Mouse (Mus musculus) liver, postnatal 0 days (tissue): ENCODE data around the gene Tbc1d10c. TPM values are rescaled to one million over a fixed set of nuclear protein-coding genes. Genes with fewer than 3 reads are reported as not detected.

ENCODE experiments used
- ATAC-seq: fragments of 200-750 bp; cut with Nextera tagmentation; 2 replicates; pipeline ENCODE4 v1.8.0; 2017; ENCODE audit warnings: mild to moderate bottlenecking, moderate library complexity
- DNase-seq: peaks from one replicate; pipeline ENCODE4 v3.0.0-alpha.2; 2016
- H3K27ac ChIP-seq: fragments of 300-500 bp; sonication (generic); 2 replicates; pipeline ENCODE4 v1.5.1; 2014; ENCODE audit warnings: antibody characterized with exemption, moderate library complexity, mild to moderate bottlenecking, low read depth
- H3K27me3 ChIP-seq: fragments of 300-500 bp; sonication (generic); 2 replicates; pipeline ENCODE4 v1.6.1; 2014; ENCODE audit warnings: low read length, control low read depth, mixed read lengths; ENCODE audit not compliant: insufficient read depth
- H3K36me3 ChIP-seq: fragments of 300-500 bp; sonication (generic); replicated peaks from 2 replicates; pipeline ENCODE4 v1.6.1; 2014; ENCODE audit warnings: mild to moderate bottlenecking, control low read depth, low read length, moderate library complexity, mixed read lengths; ENCODE audit not compliant: insufficient read depth
- H3K4me1 ChIP-seq: fragments of 300-500 bp; sonication (generic); 2 replicates; pipeline ENCODE4 v1.6.1; 2014; ENCODE audit warnings: antibody characterized with exemption, mild to moderate bottlenecking, control low read depth; ENCODE audit not compliant: insufficient read depth
- H3K4me2 ChIP-seq: fragments of 300-500 bp; sonication (generic); 2 replicates; pipeline ENCODE4 v1.6.1; 2014; ENCODE audit warnings: low read depth, mild to moderate bottlenecking, low read length, moderate library complexity, mixed read lengths
- H3K4me3 ChIP-seq: fragments of 300-500 bp; sonication (generic); 2 replicates; pipeline ENCODE4 v1.5.1; 2014; ENCODE audit warnings: low read depth, low read length
- H3K9ac ChIP-seq: fragments of 300-500 bp; sonication (generic); replicated peaks from 2 replicates; pipeline ENCODE4 v1.6.1; 2014; ENCODE audit warnings: mild to moderate bottlenecking, moderate library complexity
- H3K9me3 ChIP-seq: fragments of 300-500 bp; sonication (generic); 2 replicates; pipeline ENCODE4 v1.6.1; 2016; ENCODE audit warnings: mild to moderate bottlenecking, control low read depth, low read length, mixed read lengths
- CTCF ChIP-seq: sonication (generic); IDR thresholded peaks from 2 replicates; pipeline ENCODE4 v1.5.1; 2016; ENCODE audit warnings: antibody characterized with exemption, low read depth
- EP300 ChIP-seq: IDR thresholded peaks from 2 replicates; pipeline ENCODE4 v1.6.1; 2016; ENCODE audit warnings: antibody characterized with exemption, low read depth, mild to moderate bottlenecking
- WGBS: fragments of 180-500 bp; shearing (Covaris S2); extraction: QIAGEN DNeasy Blood & Tissue Kit; methylation state at CpG from one replicate; pipeline ENCODE4 v1.1.7; 2014; ENCODE audit not compliant: insufficient replicate concordance; 5-methylcytosine and 5-hydroxymethylcytosine counted together
- polyA plus RNA-seq: library from polyadenylated mRNA; unstranded; fragments of >200 nt; fragmentation: Nextera tagmentation; extraction: Ambion mirVana; gene quantifications from 2 replicates; pipeline ENCODE4 v1.2.1, GENCODE M21; 2015

The Tbc1d10c gene
- polyA plus RNA-seq, 1 experiment from 2014 or later = 9.9 TPM

DNA sequence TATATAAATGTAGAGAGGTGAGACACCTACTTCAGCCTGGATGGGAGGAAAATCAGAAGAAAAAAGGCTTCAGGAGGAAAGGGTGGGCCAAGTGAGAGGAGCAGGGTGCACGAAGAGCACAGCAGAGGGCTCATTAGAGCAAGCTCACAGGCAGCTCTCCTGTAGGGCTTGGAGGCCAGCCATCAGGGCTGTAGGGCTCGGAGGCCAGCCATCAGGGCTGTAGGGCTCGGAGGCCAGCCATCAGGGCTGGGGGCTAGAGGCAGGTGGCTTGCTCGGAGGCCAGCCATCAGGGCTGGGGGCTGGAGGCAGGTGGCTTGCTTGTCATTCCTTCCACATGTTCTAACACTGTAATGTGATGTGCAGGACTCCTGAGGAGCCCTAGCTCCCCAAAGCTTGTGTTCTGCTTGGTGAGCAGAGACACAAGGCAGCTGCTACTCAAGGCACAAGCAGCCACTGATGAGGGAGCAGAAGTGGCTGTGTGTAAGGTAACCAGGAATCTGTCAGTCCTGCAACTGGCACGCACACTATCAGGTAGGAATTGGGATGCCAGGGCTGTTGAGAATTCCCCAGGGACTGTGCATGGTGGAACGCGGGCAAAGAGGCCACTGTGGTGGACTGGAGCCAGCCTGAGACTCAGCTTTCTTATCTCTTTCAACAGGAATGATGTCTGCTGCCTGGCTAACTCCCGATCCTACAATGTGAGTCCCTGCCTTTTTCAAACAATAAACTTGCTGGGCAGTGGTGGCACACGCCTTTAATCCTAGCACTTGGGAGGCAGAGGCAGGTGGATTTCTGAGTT, 24.2 kb downstream of the Tbc1d10c start:
- no peak overlapping the region for H3K9ac ChIP-seq
- TF ChIP-seq EP300 = no peak
- TF ChIP-seq CTCF = no peak
- no peak overlapping the region for H3K4me2 ChIP-seq
- H3K27ac ChIP-seq = no peak overlapping the region
- DNase-seq = no peak
- H3K4me3 ChIP-seq = no peak overlapping the region
- 73% methylated on average over 9 of the region's 9 CpGs for WGBS
- peaks cover 45% of the 10 kb centered on the region for H3K4me1 ChIP-seq
- H3K27me3 ChIP-seq = no peaks in the 10 kb centered on the region
- H3K36me3 ChIP-seq = no peaks in the 10 kb centered on the region
- no peaks in the 10 kb centered on the region for H3K9me3 ChIP-seq
- no peak for ATAC-seq

DNA sequence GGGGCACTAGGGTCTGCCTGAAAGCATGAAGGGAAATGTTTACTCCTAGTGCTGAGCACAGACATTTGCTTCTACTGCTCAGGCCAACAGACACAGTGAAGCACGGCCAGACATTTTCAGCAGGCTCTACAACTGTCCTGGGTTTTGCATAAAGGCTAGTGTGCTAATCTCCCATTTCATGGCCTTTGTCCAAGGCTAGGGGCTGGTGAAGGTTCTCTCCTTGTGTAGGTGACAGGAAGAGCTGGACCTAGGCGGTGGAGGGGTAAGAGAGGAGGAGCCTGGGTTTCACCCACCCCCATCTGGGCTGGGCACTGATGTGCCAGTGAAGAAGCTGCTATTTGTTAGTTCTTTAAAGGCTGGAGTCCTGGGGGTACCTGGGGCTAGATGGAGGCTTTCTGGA, 26.4 kb downstream of the Tbc1d10c start:
- TF ChIP-seq EP300 = no peak
- H3K9me3 ChIP-seq = no peaks in the 10 kb centered on the region
- 38% methylated on average over 2 of the region's 2 CpGs for WGBS
- peaks cover 2% of the 10 kb centered on the region for H3K36me3 ChIP-seq
- DNase-seq (no peak), ATAC-seq (no peak)
- H3K27ac ChIP-seq = peak overlapping the region; percentile 79
- H3K27me3 ChIP-seq = no peaks in the 10 kb centered on the region
- 0 out of 2 replicates have a peak overlapping the region, but pooled peaks have one; percentile 23 for H3K9ac ChIP-seq
- no peak overlapping the region for H3K4me2 ChIP-seq
- peaks cover 30% of the 10 kb centered on the region for H3K4me1 ChIP-seq
- H3K4me3 ChIP-seq = no peak overlapping the region

- no peak overlapping the region for H3K4me3 ChIP-seq
- no peak overlapping the region for H3K4me2 ChIP-seq
- H3K9me3 ChIP-seq = no peaks in the 10 kb centered on the region
- peaks cover 7% of the 10 kb centered on the region for H3K36me3 ChIP-seq
- DNase-seq = no peak
- no peak for ATAC-seq
- no peaks in the 10 kb centered on the region for H3K27me3 ChIP-seq
- no peak overlapping the region for H3K9ac ChIP-seq
- peak overlapping the region; percentile 79 for H3K27ac ChIP-seq
- 78% methylated on average over 3 of the region's 3 CpGs for WGBS
- TF ChIP-seq CTCF (no peak), EP300 (no peak)
- peaks cover 27% of the 10 kb centered on the region for H3K4me1 ChIP-seq
Observed at GRCm38 (mm10) chr19:4164100-4164499, 27.0 kb downstream of the Tbc1d10c start.

DNA sequence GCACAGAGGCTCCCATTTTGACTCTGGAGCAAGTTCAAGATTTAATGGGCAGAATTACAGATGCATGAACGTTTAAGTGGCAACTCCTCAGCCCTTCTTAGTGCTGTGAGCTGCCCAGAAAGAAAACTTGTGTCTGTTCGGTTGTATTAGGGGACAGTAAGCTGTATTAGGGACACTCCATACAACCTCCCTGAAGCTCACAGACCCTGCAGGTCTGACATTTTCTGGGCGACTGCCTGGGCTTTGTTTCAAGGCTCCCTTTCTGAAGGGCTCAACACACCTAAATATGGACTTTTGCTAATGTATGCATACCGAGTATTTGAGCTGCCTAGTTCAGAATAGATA, 27.6 kb downstream of the Tbc1d10c start:
- H3K36me3 ChIP-seq = peaks cover 13% of the 10 kb centered on the region
- DNase-seq = no peak
- H3K4me1 ChIP-seq = peaks cover 24% of the 10 kb centered on the region
- WGBS = 36% methylated on average over 4 of the region's 4 CpGs
- peak overlapping the region; percentile 85 for H3K4me3 ChIP-seq
- peak overlapping the region; percentile 67 for H3K27ac ChIP-seq
- H3K9me3 ChIP-seq = no peaks in the 10 kb centered on the region
- TF ChIP-seq CTCF (no peak), EP300 (no peak)
- ATAC-seq = no peak
- H3K4me2 ChIP-seq = peak overlapping the region; percentile 90
- H3K27me3 ChIP-seq = no peaks in the 10 kb centered on the region
- H3K9ac ChIP-seq = peak overlapping the region; percentile 88

DNA sequence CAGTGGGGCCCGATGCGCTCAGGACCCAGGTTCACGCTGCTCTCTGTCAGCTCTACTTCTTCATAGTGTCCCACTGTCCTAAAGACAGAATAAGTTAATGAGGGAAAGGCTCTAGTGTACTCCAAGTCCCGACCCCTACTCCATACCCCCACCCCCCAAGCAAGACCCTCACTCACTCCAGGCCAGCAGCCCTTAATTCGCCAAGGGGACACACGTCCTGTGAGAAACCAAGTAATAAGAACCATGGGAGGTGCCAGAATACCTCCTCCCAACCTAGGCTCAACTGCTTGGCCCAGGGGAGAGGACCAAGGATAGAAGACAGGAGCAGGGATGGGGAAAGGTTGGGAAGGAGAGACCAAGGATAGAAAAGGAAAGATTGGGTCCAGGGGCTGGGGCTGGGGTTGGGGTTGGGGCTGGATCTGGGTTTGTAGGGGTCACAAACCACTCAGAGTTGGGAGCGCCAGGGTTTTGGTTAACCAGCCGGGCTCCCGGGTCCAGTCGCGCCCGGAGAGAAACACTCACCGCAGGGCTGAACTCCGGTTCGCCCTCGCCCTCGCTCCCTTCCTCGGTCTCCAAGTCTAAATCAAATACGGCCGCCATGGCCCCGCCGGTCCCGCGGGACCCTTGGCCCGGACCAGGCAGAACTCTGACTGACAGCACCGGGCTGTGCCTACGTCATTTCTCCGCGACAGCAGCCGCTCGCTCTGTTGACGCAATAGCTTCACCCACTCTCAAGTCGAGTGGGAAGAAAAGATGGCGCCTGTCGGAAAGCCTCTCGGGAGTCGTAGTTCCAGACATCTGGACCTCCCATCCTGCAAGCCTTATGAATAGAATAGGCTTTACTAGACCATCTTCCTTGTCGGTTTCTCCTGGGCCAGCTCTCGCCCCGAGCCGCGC, 28.2 kb downstream of the Tbc1d10c start, which contains the start of gene Rps6kb2:
TSS of gene Rps6kb2 (minus strand) at position 709 of the 897 bp plus-strand sequence.
- H3K9ac ChIP-seq = peak within 1 kb of the TSS; percentile 88
- H3K4me2 ChIP-seq = peak within 1 kb of the TSS; percentile 90
- H3K27me3 ChIP-seq = no peaks in the 10 kb centered on the region
- peak within 1 kb of the TSS; percentile 79 for H3K27ac ChIP-seq
- H3K36me3 ChIP-seq = peaks cover 15% of the 10 kb centered on the region
- DNase-seq (peak; percentile 96), ATAC-seq (peak; percentile 88)
- H3K4me1 ChIP-seq = peaks cover 24% of the 10 kb centered on the region
- H3K4me3 ChIP-seq = peak within 1 kb of the TSS; percentile 85
- 6% methylated on average over 42 of the region's 42 CpGs for WGBS
- no peaks in the 10 kb centered on the region for H3K9me3 ChIP-seq
- TF ChIP-seq EP300 (peak; percentile 75), CTCF (no peak)

DNA sequence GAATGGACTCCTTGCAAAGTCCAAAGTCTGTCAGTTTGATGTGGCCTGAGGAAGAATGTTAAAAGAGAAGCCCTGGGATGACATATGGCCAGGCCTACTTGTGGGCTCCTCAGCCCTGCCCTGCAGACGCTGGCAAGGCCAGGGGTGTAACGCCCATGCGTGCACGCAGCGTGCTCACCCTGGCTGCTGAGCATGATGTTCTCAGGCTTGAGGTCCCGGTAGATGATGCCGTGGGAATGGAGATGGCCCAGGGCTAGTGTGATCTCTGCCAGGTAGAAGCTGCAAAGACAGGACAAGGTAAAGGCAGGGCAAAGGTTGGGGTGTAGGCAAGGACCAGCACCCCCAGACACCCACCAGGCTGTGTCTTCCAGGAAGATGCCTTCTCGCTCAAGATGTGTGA, 32.0 kb downstream of the Tbc1d10c start:
- H3K9me3 ChIP-seq = no peaks in the 10 kb centered on the region
- no peaks in the 10 kb centered on the region for H3K27me3 ChIP-seq
- WGBS = 90% methylated on average over 8 of the region's 8 CpGs
- H3K36me3 ChIP-seq = peaks cover 33% of the 10 kb centered on the region
- ATAC-seq = no peak
- DNase-seq = no peak
- H3K4me1 ChIP-seq = peaks cover 22% of the 10 kb centered on the region
- H3K4me2 ChIP-seq = no peak overlapping the region
- H3K4me3 ChIP-seq = no peak overlapping the region
- no peak for TF ChIP-seq CTCF
- no peak for TF ChIP-seq EP300
- H3K27ac ChIP-seq = no peak overlapping the region
- H3K9ac ChIP-seq = no peak overlapping the region
